9 mouse cellular contexts compared by ENCODE assay signal in genomic region chr3:95667521-95667920, GRCm38 (mm10). TPM values are rescaled to one million over a fixed set of nuclear protein-coding genes. Genes with fewer than 3 reads are reported as not detected.
DNase-seq lines count a peak whose midpoint lies in the region; ATAC-seq and TF ChIP-seq lines count a peak whose summit lies in the region.
"Had no signal": no experiment of that assay in that cellular context is flagged by ENCODE, and none has a peak within 500 bp of the region (broad histone marks: within the 10 kb centered on the region; RNA-seq: fewer than 3 reads in every experiment).

No protein-coding gene starts in this region.

- no peak for DNase-seq in left cerebral cortex, adult 2 months (ENCODE audit: extremely low spot score in 1 of 2, low spot score in 2 of 2)
- DNase-seq in left cerebral cortex, adult 8-10 months (ENCODE audit: low spot score in 2 of 2), result no peak
- no peak for DNase-seq in embryonic facial prominence, embryonic 11.5 days (ENCODE audit: low spot score)
- peak; percentile 35 for DNase-seq in naive thymus-derived CD4-positive, alpha-beta T cell, adult 2 months (ENCODE audit: low read depth)
- DNase-seq in right cerebral cortex, adult 18-20 months, result no peak
- DNase-seq in frontal cortex, adult 2 months (ENCODE audit: extremely low spot score in 1 of 2, low spot score in 1 of 2), result no peak
- DNase-seq in adrenal gland, postnatal 36 days, result no peak
- DNase-seq: right cerebral cortex, postnatal 4 days had no signal

- no peak overlapping the region; the same call in 1 of the 2 replicates for H3K9ac ChIP-seq in embryonic facial prominence, embryonic 11.5 days (replicated peaks; ENCODE audit: low read length)
- H3K9ac ChIP-seq in hindbrain, embryonic 16.5 days (ENCODE audit: low read depth, low read length), result no peak overlapping the region

- no peak overlapping the region for H3K4me3 ChIP-seq in left cerebral cortex, adult 2 months
- H3K4me3 ChIP-seq in embryonic facial prominence, embryonic 11.5 days (ENCODE audit: low read depth, low read length), result no peak overlapping the region
- no peak overlapping the region for H3K4me3 ChIP-seq in hindbrain, embryonic 16.5 days (ENCODE audit: low read length)

- WGBS in embryonic facial prominence, embryonic 11.5 days, result 58% methylated on average over 4 of the region's 4 CpGs
- 50% methylated on average over 4 of the region's 4 CpGs for WGBS in hindbrain, embryonic 16.5 days

- TF ChIP-seq CTCF in left cerebral cortex, adult 2 months (IDR thresholded peaks at IDR 0.05), result no peak

- no peak overlapping the region for H3K4me2 ChIP-seq in embryonic facial prominence, embryonic 11.5 days (ENCODE audit: low read depth, low read length)
- 0 out of 2 replicates have a peak overlapping the region, but pooled peaks have one; percentile 7 for H3K4me2 ChIP-seq in hindbrain, embryonic 16.5 days (ENCODE audit: low read length)

- H3K27ac ChIP-seq in left cerebral cortex, adult 2 months, result peak overlapping the region; percentile 55
- peak overlapping the region; percentile 72 for H3K27ac ChIP-seq in embryonic facial prominence, embryonic 11.5 days (replicated peaks; ENCODE audit: low read depth, low read length)
- H3K27ac ChIP-seq in hindbrain, embryonic 16.5 days (ENCODE audit: low read depth, low read length), result peak overlapping the region; percentile 72

- H3K9me3 ChIP-seq in embryonic facial prominence, embryonic 11.5 days (replicated peaks; ENCODE audit: control insufficient read depth, low read length), result no peaks in the 10 kb centered on the region
- no peaks in the 10 kb centered on the region for H3K9me3 ChIP-seq in hindbrain, embryonic 16.5 days (ENCODE audit: control insufficient read depth, low read length)

- no peaks in the 10 kb centered on the region for H3K27me3 ChIP-seq in embryonic facial prominence, embryonic 11.5 days (ENCODE audit: control insufficient read depth, insufficient read depth, low read length)
- no peaks in the 10 kb centered on the region for H3K27me3 ChIP-seq in hindbrain, embryonic 16.5 days (replicated peaks; ENCODE audit: control insufficient read depth, insufficient read depth, low read length)

- 0 out of 2 replicates have a peak, but pooled peaks have one; percentile 10 for ATAC-seq in embryonic facial prominence, embryonic 11.5 days (replicated peaks; ENCODE audit: insufficient number of reproducible peaks, low FRiP score, low TSS enrichment, low read depth)
- ATAC-seq in hindbrain, embryonic 16.5 days, result peak; percentile 10; the same call in 1 of the 2 replicates

- H3K4me1 ChIP-seq in embryonic facial prominence, embryonic 11.5 days (ENCODE audit: control insufficient read depth, insufficient read depth, low read length), result no peaks in the 10 kb centered on the region; the same call in 1 of the 2 replicates
- H3K4me1 ChIP-seq in hindbrain, embryonic 16.5 days (ENCODE audit: control insufficient read depth, insufficient read depth, low read depth, low read length), result peaks cover 20% of the 10 kb centered on the region

- intact Hi-C loops in left cerebral cortex, adult 2 months (cut with DNase I), result no loop called here

- peaks cover 6% of the 10 kb centered on the region for H3K36me3 ChIP-seq in embryonic facial prominence, embryonic 11.5 days (replicated peaks; ENCODE audit: control insufficient read depth, insufficient read depth, low read depth, low read length)
- peaks cover 4% of the 10 kb centered on the region; the same call in 1 of the 2 replicates for H3K36me3 ChIP-seq in hindbrain, embryonic 16.5 days (ENCODE audit: control insufficient read depth, insufficient read depth, low read length)

RNA-seq across cellular contexts. Expression of gene Mcl1, which starts 8.9 kb away (rescaled TPM):
- 10 to 100 TPM; 52.7 to 60.9 TPM for total RNA-seq in left cerebral cortex, adult 2 months (2021)
- 10 to 100 TPM; 47.2 to 59.6 (median 54.3) TPM for total RNA-seq in left cerebral cortex, adult 8-10 months (2022)
- polyA plus RNA-seq in embryonic facial prominence, embryonic 11.5 days (2014; fragmentation: Nextera tagmentation; extraction: Ambion mirVana), result 77.1 and 83.3 TPM in 2 replicates
- 20.2 and 39.4 TPM in 2 replicates for polyA plus RNA-seq in hindbrain, embryonic 16.5 days (2015; fragmentation: Nextera tagmentation; extraction: Ambion mirVana)
- polyA plus RNA-seq in frontal cortex, adult 2 months (2012; rRNA removed), result 43.3 and 47.0 TPM in 2 replicates
- 100 to 1,000 TPM; 199 to 227 TPM for total RNA-seq in adrenal gland, postnatal 36 days (2021)

RNA-seq across cellular contexts. Expression of gene Adamtsl4, which starts 20.2 kb away (rescaled TPM):
- 1 to 10 TPM; 6.8 to 7.7 TPM for total RNA-seq in left cerebral cortex, adult 2 months (2021)
- total RNA-seq in left cerebral cortex, adult 8-10 months (2022), result 10 to 100 TPM in 3 of 4 experiments, 1 to 10 TPM in 1; 9.4 to 12.9 (median 11.4) TPM
- 0.55 and 0.71 TPM in 2 replicates for polyA plus RNA-seq in embryonic facial prominence, embryonic 11.5 days (2014; fragmentation: Nextera tagmentation; extraction: Ambion mirVana)
- polyA plus RNA-seq in hindbrain, embryonic 16.5 days (2015; fragmentation: Nextera tagmentation; extraction: Ambion mirVana), result 1.4 and 2.4 TPM in 2 replicates
- polyA plus RNA-seq in frontal cortex, adult 2 months (2012; rRNA removed), result 3.5 and 4.1 TPM in 2 replicates
- total RNA-seq in adrenal gland, postnatal 36 days (2021), result 10 to 100 TPM in 1 of 2 experiments, 1 to 10 TPM in 1; 6.5 to 11.1 TPM

RNA-seq across cellular contexts. Expression of gene Ensa, which starts 42.7 kb away (rescaled TPM):
- total RNA-seq in left cerebral cortex, adult 2 months (2021), result 100 to 1,000 TPM; 349 to 358 TPM
- total RNA-seq in left cerebral cortex, adult 8-10 months (2022), result 100 to 1,000 TPM; 322 to 333 (median 327) TPM
- 69.7 and 79.4 TPM in 2 replicates for polyA plus RNA-seq in embryonic facial prominence, embryonic 11.5 days (2014; fragmentation: Nextera tagmentation; extraction: Ambion mirVana)
- 109 and 118 TPM in 2 replicates for polyA plus RNA-seq in hindbrain, embryonic 16.5 days (2015; fragmentation: Nextera tagmentation; extraction: Ambion mirVana)
- polyA plus RNA-seq in frontal cortex, adult 2 months (2012; rRNA removed), result 154 and 164 TPM in 2 replicates
- 100 to 1,000 TPM in 1 of 2 experiments, 10 to 100 TPM in 1; 83.6 to 107 TPM for total RNA-seq in adrenal gland, postnatal 36 days (2021)
